Mouse (Mus musculus) ES-Bruce4 (cell line): ENCODE measurements at regions not wholly inside any gene's neighbourhood (a gene's known extent, or its start where the extent isn't known, plus 50 kb on each side); places are given as distances from the start of the nearest gene placed in this dataset.
A peak's percentile ranks its signal among the peaks of the same experiment; 100 is the strongest.

Source experiments
- H3K27ac ChIP-seq: 2 replicates; pipeline ENCODE4 v1.5.1; 2012; ENCODE audit warnings: low read length, inconsistent platforms; ENCODE audit not compliant: insufficient read depth
- H3K27me3 ChIP-seq: 2 replicates; pipeline ENCODE4 v1.6.1; 2012; ENCODE audit warnings: mild to moderate bottlenecking, low read length, inconsistent platforms; ENCODE audit not compliant: control insufficient read depth, poor library complexity, insufficient read depth, severe bottlenecking
- H3K36me3 ChIP-seq: 2 replicates; pipeline ENCODE4 v1.6.1; 2012; ENCODE audit warnings: inconsistent platforms, mild to moderate bottlenecking, low read length, moderate library complexity; ENCODE audit not compliant: control insufficient read depth, poor library complexity, insufficient read depth, severe bottlenecking
- H3K4me1 ChIP-seq: one replicate; pipeline ENCODE4 v1.8.1; 2011; ENCODE audit warnings: low read length; ENCODE audit not compliant: control insufficient read depth, insufficient read depth
- H3K4me3 ChIP-seq: 2 replicates; pipeline ENCODE4 v1.5.1; 2011; ENCODE audit warnings: low read depth, mild to moderate bottlenecking, low read length
- H3K9ac ChIP-seq: 2 replicates; pipeline ENCODE4 v1.6.1; 2012; ENCODE audit warnings: low read depth, mild to moderate bottlenecking, inconsistent platforms; ENCODE audit not compliant: poor library complexity, severe bottlenecking
- H3K9me3 ChIP-seq: replicated peaks from 2 replicates; pipeline ENCODE4 v1.6.1; 2012; ENCODE audit warnings: mild to moderate bottlenecking, low read length, inconsistent platforms; ENCODE audit not compliant: control insufficient read depth, poor library complexity, insufficient read depth, severe bottlenecking
- CTCF ChIP-seq: IDR thresholded peaks from one replicate; pipeline ENCODE4 v1.8.1; 2011; ENCODE audit warnings: low read depth, low read length
- EP300 ChIP-seq: IDR thresholded peaks from 2 replicates; pipeline ENCODE4 v1.6.1; 2011; ENCODE audit warnings: low read depth, low read length; ENCODE audit not compliant: insufficient read depth
- POLR2A ChIP-seq: IDR thresholded peaks from one replicate; pipeline ENCODE4 v1.8.1; 2011; ENCODE audit warnings: low read length; ENCODE audit not compliant: insufficient read depth

- no peaks in the 10 kb centered on the region for H3K27me3 ChIP-seq
- H3K27ac ChIP-seq, result no peak overlapping the region
- TF ChIP-seq CTCF (no peak), EP300 (no peak), POLR2A (no peak)
- H3K4me1 ChIP-seq, result peaks cover 2% of the 10 kb centered on the region
- no peak overlapping the region for H3K9ac ChIP-seq
- H3K9me3 ChIP-seq, result no peaks in the 10 kb centered on the region
- no peaks in the 10 kb centered on the region for H3K36me3 ChIP-seq
- no peak overlapping the region for H3K4me3 ChIP-seq
Observed at GRCm38 (mm10) chr9:61279044-61279543, 93.1 kb upstream of the Tle3 start.

GRCm38 (mm10) chr9:61280856-61281582 lies 91.1 kb upstream of the Tle3 start:
- Histone ChIP-seq H3K27me3 (no peaks in the 10 kb centered on the region), H3K9ac (no peak overlapping the region), H3K36me3 (no peaks in the 10 kb centered on the region), H3K4me1 (peaks cover 2% of the 10 kb centered on the region), H3K9me3 (no peaks in the 10 kb centered on the region), H3K27ac (peak overlapping the region; percentile 14; the same call in 1 of the 2 replicates), H3K4me3 (no peak overlapping the region)
- TF ChIP-seq POLR2A, result no peak
- peak; percentile 88 for TF ChIP-seq EP300

GRCm38 (mm10) chr9:61283311-61283710 lies 88.9 kb upstream of the Tle3 start:
- Histone ChIP-seq H3K4me1 (peaks cover 2% of the 10 kb centered on the region), H3K36me3 (no peaks in the 10 kb centered on the region), H3K27me3 (no peaks in the 10 kb centered on the region), H3K4me3 (no peak overlapping the region), H3K9me3 (no peaks in the 10 kb centered on the region), H3K27ac (no peak overlapping the region), H3K9ac (no peak overlapping the region)
- TF ChIP-seq EP300 (0 out of 2 replicates have a peak, but pooled peaks have one; percentile 50), CTCF (no peak), POLR2A (no peak)

- H3K27ac ChIP-seq, result no peak overlapping the region
- no peak overlapping the region for H3K9ac ChIP-seq
- peaks cover 6% of the 10 kb centered on the region for H3K4me1 ChIP-seq
- H3K27me3 ChIP-seq, result no peaks in the 10 kb centered on the region
- H3K9me3 ChIP-seq, result no peaks in the 10 kb centered on the region
- no peaks in the 10 kb centered on the region for H3K36me3 ChIP-seq
- TF ChIP-seq CTCF, result no peak
- TF ChIP-seq POLR2A, result no peak
- TF ChIP-seq EP300, result no peak
- H3K4me3 ChIP-seq, result no peak overlapping the region
Observed at GRCm38 (mm10) chr9:61284201-61285021, 87.8 kb upstream of the Tle3 start.

GRCm38 (mm10) chr9:61286561-61286960 lies 85.6 kb upstream of the Tle3 start:
- no peaks in the 10 kb centered on the region for H3K27me3 ChIP-seq
- no peak overlapping the region for H3K4me3 ChIP-seq
- TF ChIP-seq CTCF (no peak), EP300 (no peak), POLR2A (no peak)
- H3K9me3 ChIP-seq, result no peaks in the 10 kb centered on the region
- H3K9ac ChIP-seq, result no peak overlapping the region
- H3K36me3 ChIP-seq, result no peaks in the 10 kb centered on the region
- H3K27ac ChIP-seq, result no peak overlapping the region
- peaks cover 7% of the 10 kb centered on the region for H3K4me1 ChIP-seq

GRCm38 (mm10) chr9:61289117-61289516 lies 83.0 kb upstream of the Tle3 start:
- Histone ChIP-seq H3K36me3 (no peaks in the 10 kb centered on the region), H3K4me3 (no peak overlapping the region), H3K9ac (no peak overlapping the region), H3K9me3 (no peaks in the 10 kb centered on the region), H3K4me1 (peaks cover 17% of the 10 kb centered on the region), H3K27ac (no peak overlapping the region), H3K27me3 (no peaks in the 10 kb centered on the region)
- TF ChIP-seq POLR2A, result no peak
- 0 out of 2 replicates have a peak, but pooled peaks have one; percentile 72 for TF ChIP-seq EP300
